Mouse (Mus musculus) heart, adult 2 months (tissue): ENCODE data around the gene Tmem74b.

Experiments
- CTCF ChIP-seq: fragments of 200-600 bp; IDR thresholded peaks from 2 replicates; pipeline ENCODE4 v1.8.1; 2022; ENCODE audit warnings: antibody characterized with exemption, mild to moderate bottlenecking, moderate library complexity
- POLR2A ChIP-seq: fragments of 200-500 bp; IDR thresholded peaks from 2 replicates; pipeline ENCODE4 v1.6.1; 2011; ENCODE audit warnings: mild to moderate bottlenecking, low read depth, low read length, control low read depth; ENCODE audit not compliant: insufficient read depth

DNA sequence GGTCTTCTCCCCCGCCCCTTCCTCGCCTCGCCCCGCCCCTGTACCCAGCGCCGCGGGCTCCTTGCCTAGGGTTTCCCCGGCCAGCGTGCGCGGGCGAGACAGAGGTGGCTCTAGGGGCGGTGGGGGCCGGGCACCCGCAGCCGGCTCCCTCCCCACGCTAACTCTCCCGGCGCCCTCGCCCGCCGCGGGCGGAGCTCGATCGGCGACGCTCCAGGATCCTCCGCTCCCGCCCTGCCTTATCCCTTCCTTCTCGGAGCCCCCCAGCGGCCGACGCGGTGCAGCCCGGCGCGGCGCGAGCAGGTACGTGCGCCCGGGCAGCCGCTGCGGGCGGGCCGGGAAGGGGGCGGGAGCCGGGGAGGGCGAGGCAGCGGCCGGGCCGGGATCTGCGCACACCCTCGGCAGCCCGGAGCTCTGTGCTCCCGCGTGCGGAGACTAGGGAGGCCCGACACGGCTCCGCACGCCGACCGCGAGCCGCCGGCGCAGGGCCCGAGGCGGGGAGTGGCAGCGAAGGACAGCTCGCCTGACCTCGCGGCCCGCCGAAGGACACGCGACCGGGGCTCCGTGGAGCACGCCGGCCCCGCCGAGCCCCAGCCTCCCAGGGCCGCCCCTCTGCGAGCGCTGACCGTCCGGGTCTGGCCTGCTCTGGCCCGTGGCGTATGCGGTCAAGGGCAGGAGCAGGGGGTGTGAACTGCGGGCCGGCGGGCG, 490 bp downstream of the Tmem74b start:
- TF ChIP-seq CTCF (peak; percentile 49), POLR2A (no peak)
